Mouse (Mus musculus): Measurements from ENCODE around the gene Cxcr4.

DNA sequence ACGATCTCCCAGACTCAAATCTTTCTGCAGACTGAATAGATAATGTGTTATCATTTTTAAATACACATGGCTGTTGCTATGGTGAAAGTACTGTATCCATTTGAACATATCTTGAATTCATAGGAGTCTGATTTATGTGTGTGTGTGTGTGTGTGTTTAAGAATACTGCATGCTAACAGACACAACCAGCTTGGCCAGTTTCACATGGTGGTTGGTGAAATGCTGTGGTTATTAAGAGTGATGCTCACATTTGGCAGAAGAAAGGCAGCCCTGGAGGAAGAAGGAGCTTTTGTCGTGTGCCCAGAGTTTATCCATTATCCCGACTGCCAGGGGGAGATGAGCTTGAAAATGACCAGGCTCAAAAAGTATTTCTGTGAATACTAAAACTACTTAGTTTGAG is 15.3 kb upstream of the Cxcr4 start:
- TF ChIP-seq EP300 (IDR thresholded peaks at IDR 0.05; ENCODE audit: low read depth) (no peak), CTCF (IDR thresholded peaks at IDR 0.05; ENCODE audit: low read depth) (no peak)

All from heart, postnatal 0 days (tissue).